Mouse (Mus musculus) small intestine, adult 2 months (tissue): ENCODE data around the gene Pctp.

Source experiments
- CTCF ChIP-seq: fragments of 200-500 bp; IDR thresholded peaks from 2 replicates; pipeline ENCODE4 v1.5.1; 2012; ENCODE audit warnings: low read depth, mild to moderate bottlenecking, control low read depth, inconsistent platforms, low read length, moderate library complexity, mixed read lengths; ENCODE audit not compliant: insufficient replicate concordance, insufficient read length; ENCODE audit errors: extremely low read depth
- POLR2A ChIP-seq: fragments of 200-500 bp; IDR thresholded peaks from 2 replicates; pipeline ENCODE4 v1.6.1; 2012; ENCODE audit warnings: low read depth, mild to moderate bottlenecking, control low read depth, inconsistent platforms, low read length, moderate library complexity

DNA sequence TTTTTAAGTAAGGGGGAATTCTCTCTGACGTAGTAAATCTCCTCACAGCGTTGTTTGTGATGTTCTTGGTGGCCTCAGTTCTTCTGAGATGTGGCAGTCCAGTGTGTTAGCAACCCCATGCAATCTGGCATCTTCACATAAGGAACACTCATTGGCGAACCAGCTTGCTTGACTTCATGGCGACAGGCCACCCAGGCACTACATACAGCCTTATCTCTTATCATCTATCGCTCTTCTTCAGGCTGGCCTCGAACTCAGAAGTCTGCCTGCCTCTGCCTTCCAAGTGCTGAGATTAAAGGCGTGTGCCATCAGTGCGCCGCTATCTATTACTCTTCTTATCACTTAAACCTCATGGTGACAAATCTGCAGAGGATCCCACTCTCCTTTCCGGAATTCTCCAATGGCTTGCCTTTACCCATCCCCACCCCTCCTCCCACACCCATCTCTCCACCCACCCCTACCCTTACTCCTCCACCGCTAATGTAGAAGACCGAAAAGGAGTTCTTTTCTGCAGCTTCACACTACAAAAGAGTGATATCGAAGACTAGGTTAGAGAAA lies 27.2 kb upstream of the Pctp start, which contains the start of gene Tmem100:
- TF ChIP-seq POLR2A (no peak), CTCF (no peak)
